ENCODE assay signal across 8 mouse cellular contexts in genomic region chr19:53008020-53008705, GRCm38 (mm10). TPM values are rescaled to one million over a fixed set of nuclear protein-coding genes. Genes with fewer than 3 reads are reported as not detected.
DNase-seq lines count a peak whose midpoint lies in the region; ATAC-seq and TF ChIP-seq lines count a peak whose summit lies in the region.

No protein-coding gene starts in this region.

- TF ChIP-seq POLR2A in CH12.LX (IDR thresholded peaks at IDR 0.05; ENCODE audit: low read depth, low read length) = no peak

- peak; percentile 74 for TF ChIP-seq RAD21 in CH12.LX (IDR thresholded peaks at IDR 0.05; ENCODE audit: low read depth, low read length)

- no peak for TF ChIP-seq EP300 in CH12.LX (IDR thresholded peaks at IDR 0.05; ENCODE audit: low read length)

- no peaks in the 10 kb centered on the region for H3K79me2 ChIP-seq in CH12.LX (replicated peaks; ENCODE audit: control insufficient read depth, extremely low read depth, insufficient read depth, poor library complexity, severe bottlenecking)

- no peak overlapping the region for H3K9ac ChIP-seq in CH12.LX (ENCODE audit: insufficient read depth, low read depth)
- H3K9ac ChIP-seq in embryonic facial prominence, embryonic 14.5 days (ENCODE audit: low read depth, low read length) = no peak overlapping the region
- H3K9ac ChIP-seq in limb, embryonic 11.5 days (ENCODE audit: low read length) = no peak overlapping the region; the same call in 1 of the 2 replicates
- no peak overlapping the region for H3K9ac ChIP-seq in neural tube, embryonic 11.5 days (ENCODE audit: low read length)

- peaks cover 60 to 100% of the 10 kb centered on the region in 2 experiments for H3K36me3 ChIP-seq in CH12.LX (replicated peaks in 1 of 2; ENCODE audit: control insufficient read depth in 1 of 2, insufficient read depth in 1 of 2, low read length in 1 of 2)
- peaks cover 69% of the 10 kb centered on the region for H3K36me3 ChIP-seq in embryonic facial prominence, embryonic 14.5 days (ENCODE audit: control insufficient read depth, insufficient read depth, low read length)
- H3K36me3 ChIP-seq in heart, embryonic 10.5 days = peaks cover 87% of the 10 kb centered on the region
- peaks cover 15% of the 10 kb centered on the region; the same call in 1 of the 2 replicates for H3K36me3 ChIP-seq in limb, embryonic 11.5 days (ENCODE audit: control insufficient read depth, insufficient read depth, low read length)
- H3K36me3 ChIP-seq in neural tube, embryonic 11.5 days (ENCODE audit: control insufficient read depth, insufficient read depth, low read length) = peaks cover 6% of the 10 kb centered on the region; the same call in 1 of the 2 replicates

- no peak overlapping the region for H3K27ac ChIP-seq in CH12.LX (ENCODE audit: insufficient read depth, low read depth)
- H3K27ac ChIP-seq in embryonic facial prominence, embryonic 14.5 days (replicated peaks; ENCODE audit: low read depth, low read length) = peak overlapping the region; percentile 75
- peak overlapping the region; percentile 84 for H3K27ac ChIP-seq in heart, embryonic 10.5 days
- H3K27ac ChIP-seq in limb, embryonic 11.5 days (replicated peaks; ENCODE audit: low read depth, low read length) = no peak overlapping the region
- no peak overlapping the region for H3K27ac ChIP-seq in neural tube, embryonic 11.5 days (ENCODE audit: low read depth, low read length)

- no peak overlapping the region for H3K4me2 ChIP-seq in CH12.LX (ENCODE audit: insufficient read depth, low read depth, poor library complexity, severe bottlenecking)
- H3K4me2 ChIP-seq in embryonic facial prominence, embryonic 14.5 days (ENCODE audit: low read depth, low read length) = no peak overlapping the region
- H3K4me2 ChIP-seq in limb, embryonic 11.5 days (ENCODE audit: low read depth, severe bottlenecking) = no peak overlapping the region
- no peak overlapping the region for H3K4me2 ChIP-seq in neural tube, embryonic 11.5 days (ENCODE audit: low read depth)

- TF ChIP-seq CTCF in CH12.LX (conservative IDR thresholded peaks at IDR 0.05 in 1 of 2, IDR thresholded peaks at IDR 0.05 in 1 of 2; ENCODE audit: low read depth in 2 of 2, low read length in 2 of 2) = peak in 1 of 2 experiments; percentile 67; a peak in 2 of 4 replicates

- H3K4me3 ChIP-seq in CH12.LX (replicated peaks in 1 of 3; ENCODE audit: low read depth in 2 of 3, low read length in 2 of 3, poor library complexity in 1 of 3) = no peak overlapping the region
- no peak overlapping the region for H3K4me3 ChIP-seq in embryonic facial prominence, embryonic 14.5 days (ENCODE audit: low read depth, low read length)
- H3K4me3 ChIP-seq in heart, embryonic 10.5 days = no peak overlapping the region
- H3K4me3 ChIP-seq in limb, embryonic 11.5 days (ENCODE audit: low read depth, low read length) = no peak overlapping the region
- no peak overlapping the region for H3K4me3 ChIP-seq in neural tube, embryonic 11.5 days (ENCODE audit: low read depth, low read length)

- H3K27me3 ChIP-seq in CH12.LX (replicated peaks) = no peaks in the 10 kb centered on the region
- no peaks in the 10 kb centered on the region for H3K27me3 ChIP-seq in embryonic facial prominence, embryonic 14.5 days (replicated peaks; ENCODE audit: control insufficient read depth, insufficient read depth, low read length)
- no peaks in the 10 kb centered on the region for H3K27me3 ChIP-seq in heart, embryonic 10.5 days (ENCODE audit: insufficient read depth, poor library complexity, severe bottlenecking)
- no peaks in the 10 kb centered on the region for H3K27me3 ChIP-seq in limb, embryonic 11.5 days (ENCODE audit: control insufficient read depth, insufficient read depth, low read length)
- H3K27me3 ChIP-seq in neural tube, embryonic 11.5 days (ENCODE audit: control insufficient read depth, insufficient read depth, low read length) = no peaks in the 10 kb centered on the region

- ATAC-seq in embryonic facial prominence, embryonic 14.5 days (ENCODE audit: low read depth) = peak; percentile 56
- peak; percentile 32; the same call in 1 of the 2 replicates for ATAC-seq in limb, embryonic 11.5 days (ENCODE audit: insufficient number of reproducible peaks, low FRiP score, low TSS enrichment, low read depth)
- no peak; the same call in 1 of the 2 replicates for ATAC-seq in neural tube, embryonic 11.5 days (ENCODE audit: insufficient read depth, low FRiP score, low TSS enrichment)

- dilution Hi-C loops in CH12.LX (cut with MboI; ENCODE audit: extremely low pct_ligation_motif_present, extremely low pct_unique_long_range_greater_than_20kb, low sequenced_read_pairs) = no loop called here

- H3K4me1 ChIP-seq in CH12.LX (ENCODE audit: control insufficient read depth in 1 of 2, insufficient read depth in 2 of 2) = peaks cover 0 to 10% of the 10 kb centered on the region in 2 experiments; a peak in 3 of 4 replicates
- peaks cover 38% of the 10 kb centered on the region for H3K4me1 ChIP-seq in embryonic facial prominence, embryonic 14.5 days (ENCODE audit: control insufficient read depth, insufficient read depth, low read length)
- H3K4me1 ChIP-seq in heart, embryonic 10.5 days = peaks cover 66% of the 10 kb centered on the region
- peaks cover 6% of the 10 kb centered on the region; the same call in 1 of the 2 replicates for H3K4me1 ChIP-seq in limb, embryonic 11.5 days (ENCODE audit: control insufficient read depth, insufficient read depth, low read length)
- no peaks in the 10 kb centered on the region for H3K4me1 ChIP-seq in neural tube, embryonic 11.5 days (ENCODE audit: control insufficient read depth, insufficient read depth, low read length)

- DNase-seq in CH12.LX (ENCODE audit: extremely low read depth) = peak; percentile 26
- DNase-seq in adrenal gland, postnatal 10 days = peak; percentile 77
- DNase-seq in embryonic facial prominence, embryonic 14.5 days (ENCODE audit: low spot score) = peak; percentile 86
- peak; percentile 87 for DNase-seq in heart, embryonic 10.5 days (ENCODE audit: low spot score)
- peak; percentile 48 to 68 for DNase-seq in kidney, adult 8-10 months
- DNase-seq in limb, embryonic 11.5 days (ENCODE audit: low spot score) = peak; percentile 78
- peak; percentile 67 for DNase-seq in neural tube, embryonic 11.5 days (ENCODE audit: low spot score)
- no peak for DNase-seq in T-cell, adult 2 months (ENCODE audit: low spot score)

- in situ Hi-C loops in CH12.LX (cut with MboI; ENCODE audit: low pct_ligation_motif_present, low pct_unique_long_range_greater_than_20kb, low sequenced_read_pairs) = loop anchor here (25.0 kb wide), 1 partner anchor 329 kb away; no protein-coding TSS in a partner anchor

- H3K9me3 ChIP-seq in CH12.LX (replicated peaks; ENCODE audit: low read length) = peaks cover 3% of the 10 kb centered on the region
- H3K9me3 ChIP-seq in embryonic facial prominence, embryonic 14.5 days (ENCODE audit: control insufficient read depth, low read length) = no peaks in the 10 kb centered on the region
- H3K9me3 ChIP-seq in heart, embryonic 10.5 days = no peaks in the 10 kb centered on the region
- H3K9me3 ChIP-seq in limb, embryonic 11.5 days (ENCODE audit: control insufficient read depth, low read length) = no peaks in the 10 kb centered on the region
- H3K9me3 ChIP-seq in neural tube, embryonic 11.5 days (ENCODE audit: control insufficient read depth, low read length) = no peaks in the 10 kb centered on the region

- 49% methylated on average over 6 of the region's 6 CpGs for WGBS in embryonic facial prominence, embryonic 14.5 days
- WGBS in heart, embryonic 10.5 days = 30% methylated on average over 6 of the region's 6 CpGs
- 64% methylated on average over 6 of the region's 6 CpGs for WGBS in limb, embryonic 11.5 days
- 70% methylated on average over 6 of the region's 6 CpGs for WGBS in neural tube, embryonic 11.5 days

TF ChIP-seq in CH12.LX, 34 proteins besides CTCF, POLR2A, EP300 and RAD21:
- no peak for TF ChIP-seq KAT2A (IDR thresholded peaks at IDR 0.05; ENCODE audit: insufficient replicate concordance, low read length)
- no peak for TF ChIP-seq ETS1 (conservative IDR thresholded peaks at IDR 0.05; ENCODE audit: low read depth, low read length)
- TF ChIP-seq E2F4 (IDR thresholded peaks at IDR 0.05; ENCODE audit: insufficient replicate concordance, low read depth, low read length) = no peak
- TF ChIP-seq MAZ (IDR thresholded peaks at IDR 0.05; ENCODE audit: low read depth, low read length) = no peak
- no peak for TF ChIP-seq USF1 (IDR thresholded peaks at IDR 0.05; ENCODE audit: low read depth, low read length)
- no peak for TF ChIP-seq RCOR1 (conservative IDR thresholded peaks at IDR 0.05; ENCODE audit: low read depth, low read length)
- TF ChIP-seq MYC (IDR thresholded peaks at IDR 0.05; ENCODE audit: low read depth, low read length) = no peak
- no peak for TF ChIP-seq JUND (conservative IDR thresholded peaks at IDR 0.05; ENCODE audit: low read depth, low read length)
- peak; percentile 56 for TF ChIP-seq SMC3 (IDR thresholded peaks at IDR 0.05; ENCODE audit: low read depth, low read length)
TF ChIP-seq in CH12.LX: peak in this region for 1.

RNA-seq across cellular contexts. Expression of gene Xpnpep1, which starts 31.9 kb away (rescaled TPM):
- 82.1 and 96.0 TPM in 2 replicates for total RNA-seq in CH12.LX (2012; rRNA removed)
- total RNA-seq in CH12.LX (2014; rRNA removed) = 78.6 and 82.8 TPM in 2 replicates
- polyA plus RNA-seq in CH12.LX (2012; ENCODE audit: insufficient read length, low read depth) = 86.2 and 99.6 TPM in 2 replicates
- 100 to 1,000 TPM; 103 to 105 TPM for total RNA-seq in adrenal gland, postnatal 10 days (2021)
- 148 and 169 TPM in 2 replicates for polyA plus RNA-seq in embryonic facial prominence, embryonic 14.5 days (2014; fragmentation: Nextera tagmentation; extraction: Ambion mirVana)
- 193 and 211 TPM in 2 replicates for polyA plus RNA-seq in heart, embryonic 10.5 days (2016; fragmentation: Nextera tagmentation; extraction: Ambion mirVana)
- polyA plus RNA-seq in limb, embryonic 11.5 days (2014; fragmentation: Nextera tagmentation; extraction: Ambion mirVana) = 166 and 173 TPM in 2 replicates
- 168 and 170 TPM in 2 replicates for polyA plus RNA-seq in neural tube, embryonic 11.5 days (2014; fragmentation: Nextera tagmentation; extraction: Ambion mirVana)

Comparison
In these comparisons a context has a peak if more than half of its experiments do, and no peak if none do; other contexts are left out.
1. H3K27ac ChIP-seq: peak in embryonic facial prominence, embryonic 14.5 days (single experiment) and heart, embryonic 10.5 days (single experiment); none in CH12.LX (single experiment), limb, embryonic 11.5 days (single experiment) and neural tube, embryonic 11.5 days (single experiment).